Mouse (Mus musculus): ENCODE data around the gene Plxnd1. TPM values are rescaled to one million over a fixed set of nuclear protein-coding genes. Genes with fewer than 3 reads are reported as not detected.

Plxnd1 gene
- polyA plus RNA-seq, 1 experiment from 2014 or later = 60.8 TPM

GRCm38 (mm10) chr6:116010541-116010940, 15.7 kb upstream of the Plxnd1 start:
- peaks cover 27% of the 10 kb centered on the region for H3K4me1 ChIP-seq (replicated peaks)
- H3K4me2 ChIP-seq = no peak overlapping the region
- no peak overlapping the region for H3K27ac ChIP-seq (ENCODE audit: poor library complexity, severe bottlenecking)
- H3K36me3 ChIP-seq = no peaks in the 10 kb centered on the region
- H3K4me3 ChIP-seq = no peak overlapping the region
- no peak for ATAC-seq (ENCODE audit: insufficient number of reproducible peaks, low FRiP score)
- no peaks in the 10 kb centered on the region for H3K9me3 ChIP-seq (replicated peaks)
- H3K9ac ChIP-seq = no peak overlapping the region
- WGBS = under 1% methylated on average over 6 of the region's 6 CpGs
- no peaks in the 10 kb centered on the region for H3K27me3 ChIP-seq (replicated peaks)

GRCm38 (mm10) chr6:116009426-116009825, 14.6 kb upstream of the Plxnd1 start:
- Histone ChIP-seq H3K4me3 (no peak overlapping the region), H3K4me1 (replicated peaks) (peaks cover 36% of the 10 kb centered on the region), H3K27me3 (replicated peaks) (no peaks in the 10 kb centered on the region), H3K9me3 (replicated peaks) (no peaks in the 10 kb centered on the region), H3K9ac (no peak overlapping the region), H3K4me2 (no peak overlapping the region), H3K27ac (ENCODE audit: poor library complexity, severe bottlenecking) (no peak overlapping the region), H3K36me3 (no peaks in the 10 kb centered on the region)
- ATAC-seq (ENCODE audit: insufficient number of reproducible peaks, low FRiP score) = no peak
- 52% methylated on average over 12 of the region's 12 CpGs for WGBS

DNA sequence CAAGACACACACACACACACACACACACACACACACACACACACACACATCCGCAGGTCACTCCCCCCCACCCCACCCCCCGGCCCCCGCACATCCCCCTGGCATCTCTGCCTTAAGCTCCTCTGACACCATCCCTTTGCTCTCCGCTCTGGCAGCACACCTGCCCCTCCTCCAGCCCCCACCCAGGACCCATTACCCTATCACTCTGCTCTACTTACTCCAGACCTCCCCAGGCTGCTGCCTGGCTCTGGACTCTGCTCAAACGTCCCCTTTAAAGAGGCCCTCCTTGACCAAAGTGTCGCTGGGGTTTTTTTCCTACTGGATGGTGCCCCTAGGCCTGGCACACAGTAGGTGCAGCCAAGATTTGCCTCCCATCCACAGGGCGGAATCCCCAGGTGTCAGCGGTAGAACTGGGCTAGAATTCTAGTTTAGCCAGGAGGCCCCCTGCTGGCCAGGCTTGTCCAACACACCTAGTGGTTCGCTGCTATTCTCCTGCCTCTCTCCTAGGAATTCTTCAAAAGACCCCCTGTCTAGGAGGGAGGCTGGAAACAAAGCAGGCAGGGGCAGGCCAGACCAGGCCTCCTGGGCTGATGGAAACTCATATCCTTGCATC, 12.9 kb upstream of the Plxnd1 start:
- 0 out of 2 replicates have a peak overlapping the region, but pooled peaks have one; percentile 26 for H3K9ac ChIP-seq
- H3K4me2 ChIP-seq = peak overlapping the region; percentile 29
- WGBS = 19% methylated on average over 9 of the region's 9 CpGs

DNA sequence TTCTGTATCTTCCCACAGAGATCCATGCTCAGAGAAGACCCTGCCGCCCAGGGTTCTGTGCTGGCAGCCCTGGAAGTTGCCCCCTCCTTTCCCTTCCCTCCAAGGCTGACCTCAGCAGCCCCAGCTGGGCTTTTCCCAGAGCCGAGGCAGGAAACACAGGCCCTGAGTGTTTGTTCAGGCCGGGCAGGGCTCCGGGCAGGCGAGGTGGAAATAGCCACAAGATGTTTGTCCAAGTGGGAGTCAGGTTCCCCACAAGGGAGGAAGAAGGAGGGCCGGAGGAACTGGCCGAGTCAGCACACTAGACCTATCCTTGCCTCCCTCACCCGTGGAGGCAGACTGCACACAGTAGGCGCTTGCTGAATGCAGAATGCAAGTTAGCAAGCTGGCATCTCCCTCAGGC, 11.9 kb upstream of the Plxnd1 start:
- Histone ChIP-seq H3K36me3 (no peaks in the 10 kb centered on the region), H3K9ac (0 out of 2 replicates have a peak overlapping the region, but pooled peaks have one; percentile 17), H3K27me3 (replicated peaks) (no peaks in the 10 kb centered on the region), H3K4me1 (replicated peaks) (peaks cover 61% of the 10 kb centered on the region), H3K9me3 (replicated peaks) (no peaks in the 10 kb centered on the region), H3K4me3 (no peak overlapping the region), H3K4me2 (peak overlapping the region; percentile 10; the same call in 1 of the 2 replicates), H3K27ac (ENCODE audit: poor library complexity, severe bottlenecking) (peak overlapping the region; percentile 88)
- ATAC-seq (ENCODE audit: insufficient number of reproducible peaks, low FRiP score) = peak; percentile 52
- WGBS = 28% methylated on average over 9 of the region's 9 CpGs

More for the DNA sequence above, 12.9 kb upstream of the Plxnd1 start:
- no peaks in the 10 kb centered on the region for H3K9me3 ChIP-seq (replicated peaks)
- no peaks in the 10 kb centered on the region for H3K36me3 ChIP-seq
- peaks cover 52% of the 10 kb centered on the region for H3K4me1 ChIP-seq (replicated peaks)
- no peak overlapping the region for H3K4me3 ChIP-seq
- peak overlapping the region; percentile 88; the same call in 1 of the 2 replicates for H3K27ac ChIP-seq (ENCODE audit: poor library complexity, severe bottlenecking)
- ATAC-seq (ENCODE audit: insufficient number of reproducible peaks, low FRiP score) = 0 out of 2 replicates have a peak, but pooled peaks have one; percentile 14
- H3K27me3 ChIP-seq (replicated peaks) = no peaks in the 10 kb centered on the region

- H3K36me3 ChIP-seq = no peaks in the 10 kb centered on the region
- H3K4me3 ChIP-seq = no peak overlapping the region
- no peak for ATAC-seq (ENCODE audit: insufficient number of reproducible peaks, low FRiP score)
- WGBS = 79% methylated on average over 4 of the region's 4 CpGs
- H3K27me3 ChIP-seq (replicated peaks) = no peaks in the 10 kb centered on the region
- H3K9ac ChIP-seq = 0 out of 2 replicates have a peak overlapping the region, but pooled peaks have one; percentile 17
- peak overlapping the region; percentile 10; the same call in 1 of the 2 replicates for H3K4me2 ChIP-seq
- no peaks in the 10 kb centered on the region for H3K9me3 ChIP-seq (replicated peaks)
- H3K27ac ChIP-seq (ENCODE audit: poor library complexity, severe bottlenecking) = peak overlapping the region; percentile 88
- peaks cover 61% of the 10 kb centered on the region for H3K4me1 ChIP-seq (replicated peaks)
Observed at GRCm38 (mm10) chr6:116005959-116006288, 11.1 kb upstream of the Plxnd1 start.

DNA sequence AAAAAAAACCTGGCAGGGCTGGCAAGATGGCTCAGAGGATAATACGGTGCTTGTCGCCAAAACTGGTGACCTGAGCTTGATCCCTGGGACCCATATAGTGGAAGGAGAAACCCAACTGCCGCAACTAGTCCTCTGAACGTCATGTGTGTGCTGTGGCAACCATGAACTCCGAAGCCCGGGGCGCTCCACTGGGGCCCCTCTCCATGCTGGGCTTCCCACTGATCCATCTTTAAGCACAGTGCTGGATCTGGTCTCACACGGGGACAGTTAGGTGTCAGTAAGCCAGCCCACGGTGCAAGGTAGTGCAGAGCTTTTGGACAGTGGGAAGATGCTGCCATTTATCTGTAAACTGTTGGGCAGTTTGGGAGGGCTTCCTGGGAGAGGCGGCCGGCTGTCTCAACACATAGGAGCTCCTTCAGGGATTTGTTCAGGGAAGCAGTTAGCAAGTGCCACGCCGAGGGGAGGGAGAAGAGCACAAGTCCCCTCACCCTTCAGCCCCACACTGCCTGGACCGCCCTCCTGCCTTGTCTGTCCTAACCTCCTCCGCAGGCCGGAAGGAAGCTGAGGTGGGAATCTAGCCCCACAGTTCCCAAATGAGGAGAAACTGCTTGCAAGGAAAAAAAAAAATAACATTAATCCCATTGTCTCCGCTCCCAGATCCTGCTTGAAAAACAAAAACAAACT, 10.6 kb upstream of the Plxnd1 start:
- WGBS = 72% methylated on average over 17 of the region's 17 CpGs
- ATAC-seq (ENCODE audit: insufficient number of reproducible peaks, low FRiP score) = no peak
- peaks cover 61% of the 10 kb centered on the region for H3K4me1 ChIP-seq (replicated peaks)

GRCm38 (mm10) chr6:116004716-116005115, 9.9 kb upstream of the Plxnd1 start:
- Histone ChIP-seq H3K36me3 (no peaks in the 10 kb centered on the region), H3K27me3 (replicated peaks) (no peaks in the 10 kb centered on the region), H3K4me2 (no peak overlapping the region), H3K27ac (ENCODE audit: poor library complexity, severe bottlenecking) (peak overlapping the region; percentile 89), H3K9me3 (replicated peaks) (no peaks in the 10 kb centered on the region), H3K9ac (peak overlapping the region; percentile 50; the same call in 1 of the 2 replicates), H3K4me1 (replicated peaks) (peaks cover 61% of the 10 kb centered on the region), H3K4me3 (no peak overlapping the region)
- no peak for ATAC-seq (ENCODE audit: insufficient number of reproducible peaks, low FRiP score)
- WGBS = 85% methylated on average over 6 of the region's 6 CpGs

More for the DNA sequence above, 10.6 kb upstream of the Plxnd1 start:
- Histone ChIP-seq H3K4me3 (no peak overlapping the region), H3K27ac (ENCODE audit: poor library complexity, severe bottlenecking) (peak overlapping the region; percentile 88), H3K36me3 (no peaks in the 10 kb centered on the region), H3K27me3 (replicated peaks) (no peaks in the 10 kb centered on the region), H3K4me2 (no peak overlapping the region), H3K9me3 (replicated peaks) (no peaks in the 10 kb centered on the region), H3K9ac (no peak overlapping the region)

- H3K4me3 ChIP-seq = no peak overlapping the region
- H3K27me3 ChIP-seq (replicated peaks) = no peaks in the 10 kb centered on the region
- H3K9ac ChIP-seq = peak overlapping the region; percentile 50; the same call in 1 of the 2 replicates
- H3K4me1 ChIP-seq (replicated peaks) = peaks cover 64% of the 10 kb centered on the region
- no peak for ATAC-seq (ENCODE audit: insufficient number of reproducible peaks, low FRiP score)
- H3K9me3 ChIP-seq (replicated peaks) = no peaks in the 10 kb centered on the region
- no peaks in the 10 kb centered on the region for H3K36me3 ChIP-seq
- WGBS = 12% methylated on average over 7 of the region's 7 CpGs
- H3K4me2 ChIP-seq = peak overlapping the region; percentile 21; the same call in 1 of the 2 replicates
- H3K27ac ChIP-seq (ENCODE audit: poor library complexity, severe bottlenecking) = peak overlapping the region; percentile 89
Observed at GRCm38 (mm10) chr6:116004069-116004468, 9.3 kb upstream of the Plxnd1 start.

- no peak for ATAC-seq (ENCODE audit: insufficient number of reproducible peaks, low FRiP score)
- H3K4me1 ChIP-seq (replicated peaks) = peaks cover 70% of the 10 kb centered on the region
- no peak overlapping the region for H3K4me3 ChIP-seq
- no peaks in the 10 kb centered on the region for H3K9me3 ChIP-seq (replicated peaks)
- 0 out of 2 replicates have a peak overlapping the region, but pooled peaks have one; percentile 50 for H3K9ac ChIP-seq
- 0 out of 2 replicates have a peak overlapping the region, but pooled peaks have one; percentile 21 for H3K4me2 ChIP-seq
- 55% methylated on average over 5 of the region's 5 CpGs for WGBS
- H3K27ac ChIP-seq (ENCODE audit: poor library complexity, severe bottlenecking) = peak overlapping the region; percentile 89
- H3K36me3 ChIP-seq = no peaks in the 10 kb centered on the region
- H3K27me3 ChIP-seq (replicated peaks) = no peaks in the 10 kb centered on the region
Observed at GRCm38 (mm10) chr6:116003516-116003915, 8.7 kb upstream of the Plxnd1 start.

GRCm38 (mm10) chr6:116002311-116003104, 7.7 kb upstream of the Plxnd1 start:
- WGBS = 65% methylated on average over 12 of the region's 12 CpGs
- no peaks in the 10 kb centered on the region for H3K9me3 ChIP-seq (replicated peaks)
- 0 out of 2 replicates have a peak overlapping the region, but pooled peaks have one; percentile 20 for H3K9ac ChIP-seq
- no peaks in the 10 kb centered on the region for H3K36me3 ChIP-seq
- H3K4me3 ChIP-seq = no peak overlapping the region
- H3K4me1 ChIP-seq (replicated peaks) = peaks cover 71% of the 10 kb centered on the region
- no peak overlapping the region for H3K4me2 ChIP-seq
- ATAC-seq (ENCODE audit: insufficient number of reproducible peaks, low FRiP score) = no peak
- peak overlapping the region; percentile 24; the same call in 1 of the 2 replicates for H3K27ac ChIP-seq (ENCODE audit: poor library complexity, severe bottlenecking)
- H3K27me3 ChIP-seq (replicated peaks) = no peaks in the 10 kb centered on the region

DNA sequence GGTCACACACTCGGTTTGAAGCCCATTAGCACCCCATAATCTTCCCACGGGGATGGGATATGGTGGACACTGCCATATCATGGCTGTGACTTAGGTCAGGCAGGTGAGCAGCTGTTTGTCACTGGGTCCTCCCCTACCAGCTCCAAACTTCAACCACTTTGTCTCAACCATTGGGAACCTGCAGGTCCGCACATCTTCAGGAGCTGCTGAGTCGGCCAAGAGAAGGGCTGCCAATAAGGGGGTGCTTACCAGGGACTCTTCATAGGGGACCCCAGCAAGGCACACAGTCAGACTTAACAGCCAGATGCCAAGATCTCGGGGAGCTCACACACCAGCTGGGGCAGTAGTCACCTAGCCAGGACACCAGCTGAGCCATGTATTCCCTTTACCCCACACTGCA, 6.0 kb upstream of the Plxnd1 start:
- no peak for ATAC-seq (ENCODE audit: insufficient number of reproducible peaks, low FRiP score)
- no peaks in the 10 kb centered on the region for H3K36me3 ChIP-seq
- H3K4me1 ChIP-seq (replicated peaks) = peaks cover 69% of the 10 kb centered on the region
- H3K9ac ChIP-seq = no peak overlapping the region
- no peaks in the 10 kb centered on the region for H3K9me3 ChIP-seq (replicated peaks)
- H3K27me3 ChIP-seq (replicated peaks) = no peaks in the 10 kb centered on the region
- 74% methylated on average over 5 of the region's 5 CpGs for WGBS
- no peak overlapping the region for H3K4me2 ChIP-seq
- no peak overlapping the region for H3K27ac ChIP-seq (ENCODE audit: poor library complexity, severe bottlenecking)
- no peak overlapping the region for H3K4me3 ChIP-seq
